Mouse (Mus musculus): Measurements from ENCODE around the gene Otop2.

Gene Otop2

DNA sequence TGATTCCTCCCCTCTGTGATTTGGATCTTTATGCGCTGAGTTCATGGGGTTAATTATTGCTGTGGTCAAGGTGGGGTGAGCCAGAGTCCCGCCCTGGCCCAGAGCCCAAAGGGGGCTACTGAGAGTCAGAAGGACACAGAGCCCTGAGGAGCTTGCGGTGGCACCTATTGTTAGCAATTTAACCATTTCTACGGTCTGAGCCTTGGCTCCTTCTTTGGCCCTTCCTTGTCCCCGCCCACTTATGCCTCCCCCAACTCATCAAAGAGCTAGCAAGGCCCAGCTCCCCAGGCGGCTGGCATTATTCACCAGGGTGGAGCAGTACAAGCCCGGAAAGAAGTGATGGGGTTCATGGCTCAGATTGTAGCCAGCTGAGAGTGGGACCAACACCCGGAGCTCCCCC, at the start of gene Otop2:
Otop2 (plus strand) TSS at position 301 of the 400 bp plus-strand sequence.
- no peak for DNase-seq (ENCODE audit: low spot score in 2 of 2)

GRCm38 (mm10) chr11:115257775-115258510, 49.0 kb upstream of the Otop2 start:
- no peak for DNase-seq (ENCODE audit: low spot score in 2 of 2)

DNA sequence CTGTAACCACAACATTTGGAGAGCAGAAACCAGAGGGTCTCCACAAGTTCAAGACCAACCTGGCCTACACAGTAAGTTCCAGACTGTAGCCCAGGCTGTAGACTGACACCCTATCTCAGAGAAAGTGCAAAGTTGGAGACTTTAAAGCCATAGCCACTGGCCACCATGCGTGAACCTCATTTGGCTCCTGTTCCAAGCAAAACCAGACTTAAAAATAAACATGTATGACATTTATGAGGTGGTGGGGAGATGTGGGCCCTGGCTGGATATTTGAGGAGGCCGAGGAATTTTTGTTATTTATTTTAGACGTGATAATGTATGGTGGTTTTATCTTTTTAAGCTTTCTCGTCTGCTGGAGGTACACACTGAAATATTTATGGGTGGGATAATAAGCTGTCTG, 47.8 kb upstream of the Otop2 start:
- no peak for DNase-seq (ENCODE audit: low spot score in 2 of 2)

DNA sequence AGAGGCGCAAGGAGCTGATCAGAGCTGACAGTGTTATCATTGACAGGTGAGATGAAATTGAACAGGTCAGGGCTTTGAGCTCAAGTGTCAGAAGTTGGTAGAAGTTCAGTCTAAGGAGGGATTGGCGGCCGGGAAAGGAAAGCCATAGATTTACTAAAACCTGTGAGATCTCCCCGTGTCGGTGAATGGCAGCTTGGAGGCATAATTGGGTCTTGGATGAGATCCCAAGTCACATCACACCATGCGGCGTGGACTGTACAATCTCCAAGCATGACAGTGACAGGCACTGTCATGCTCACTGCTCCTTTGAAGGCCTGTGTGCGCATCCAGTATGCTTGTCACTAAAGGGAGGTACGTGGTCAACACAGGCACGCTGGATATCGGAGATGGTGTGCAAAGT, 44.0 kb upstream of the Otop2 start:
- DNase-seq (ENCODE audit: low spot score in 2 of 2), result no peak

GRCm38 (mm10) chr11:115264136-115264861, 42.7 kb upstream of the Otop2 start:
- DNase-seq (ENCODE audit: low spot score in 2 of 2), result no peak

- no peak for DNase-seq (ENCODE audit: low spot score in 2 of 2)
Measured at GRCm38 (mm10) chr11:115264862-115265668, 41.9 kb upstream of the Otop2 start.

GRCm38 (mm10) chr11:115265771-115266399, 41.1 kb upstream of the Otop2 start:
- no peak for DNase-seq (ENCODE audit: low spot score in 2 of 2)

DNA sequence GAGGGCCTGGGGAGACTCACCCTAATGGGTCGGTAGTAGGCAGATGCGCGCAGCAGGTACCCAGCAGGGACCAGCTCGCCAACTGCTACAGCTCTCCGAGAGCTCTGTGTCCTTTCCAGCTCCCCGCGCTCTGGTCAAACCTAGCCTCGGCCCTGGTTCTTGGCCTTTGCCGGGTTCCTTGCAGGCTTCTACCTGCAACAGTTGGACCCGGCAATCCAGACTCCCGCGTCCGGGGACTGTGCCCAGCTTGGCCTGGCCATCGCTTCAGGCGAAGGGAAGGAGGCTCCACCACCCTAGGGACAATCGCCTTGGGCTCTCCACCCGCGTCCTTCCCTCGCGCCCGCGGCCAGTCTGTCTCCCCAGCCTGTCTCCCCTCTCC, 40.6 kb upstream of the Otop2 start:
- no peak for DNase-seq (ENCODE audit: low spot score in 2 of 2)

GRCm38 (mm10) chr11:115267061-115267883, 39.7 kb upstream of the Otop2 start, which contains the start of gene Grin2c:
Grin2c (minus strand) TSS chr11:115267243.
- no peak for DNase-seq (ENCODE audit: low spot score in 2 of 2)

DNA sequence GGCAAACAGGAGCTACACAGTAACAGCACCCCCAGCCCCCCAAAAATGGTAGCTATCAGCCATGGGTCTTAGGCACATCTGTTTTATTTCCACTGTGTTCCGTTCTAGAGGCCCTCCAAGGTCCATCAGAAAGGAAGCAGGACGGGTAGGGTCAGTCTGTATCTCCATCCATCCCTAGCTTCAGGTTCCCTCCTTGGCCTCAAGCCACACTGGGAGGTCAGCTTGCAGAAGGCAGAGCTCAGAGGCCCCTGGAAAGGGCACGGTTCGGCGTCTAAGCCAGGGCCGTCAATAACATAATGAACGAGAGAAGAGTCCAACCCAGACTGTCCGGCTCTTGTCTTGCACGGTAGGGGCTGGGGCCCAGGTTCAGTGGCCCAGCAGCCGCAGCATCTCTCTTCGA, 39.0 kb upstream of the Otop2 start:
- no peak for DNase-seq (ENCODE audit: low spot score in 2 of 2)

DNA sequence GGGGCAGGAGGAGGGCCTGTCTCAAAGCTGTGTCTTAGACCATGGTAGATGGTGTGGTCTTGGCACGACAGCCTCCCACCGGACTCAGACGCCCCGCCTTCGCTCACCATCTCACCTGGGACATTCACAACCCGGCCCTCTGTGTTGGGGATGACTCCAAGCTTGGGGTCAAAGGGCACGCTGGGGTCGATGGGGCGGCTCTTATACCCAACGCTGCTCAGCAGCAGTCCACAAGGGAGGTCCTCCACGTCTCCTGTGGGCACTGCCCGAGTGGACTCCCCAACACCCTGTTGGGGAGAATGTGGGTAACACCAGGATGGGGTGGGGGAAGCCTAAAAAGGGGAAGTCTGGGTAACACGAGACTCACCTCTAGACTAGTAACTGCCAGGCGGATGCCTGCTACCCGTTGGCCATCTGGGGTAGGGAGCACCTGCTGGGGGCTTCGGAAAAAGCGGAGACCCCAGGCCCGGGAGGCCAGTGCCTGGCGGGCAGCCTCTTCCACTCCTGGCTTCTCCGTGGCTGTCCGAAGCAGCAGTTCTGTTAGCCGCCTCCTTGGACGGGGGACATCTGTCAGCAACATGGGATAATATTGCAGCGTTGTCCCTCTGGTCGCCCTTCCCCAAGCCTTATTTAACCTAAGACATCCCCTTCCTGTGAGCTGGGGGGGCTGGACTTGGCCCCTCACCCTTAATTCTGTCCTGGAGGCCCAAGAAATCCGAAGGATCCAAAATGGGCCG, 37.5 kb upstream of the Otop2 start:
- no peak for DNase-seq (ENCODE audit: low spot score in 2 of 2)

DNA sequence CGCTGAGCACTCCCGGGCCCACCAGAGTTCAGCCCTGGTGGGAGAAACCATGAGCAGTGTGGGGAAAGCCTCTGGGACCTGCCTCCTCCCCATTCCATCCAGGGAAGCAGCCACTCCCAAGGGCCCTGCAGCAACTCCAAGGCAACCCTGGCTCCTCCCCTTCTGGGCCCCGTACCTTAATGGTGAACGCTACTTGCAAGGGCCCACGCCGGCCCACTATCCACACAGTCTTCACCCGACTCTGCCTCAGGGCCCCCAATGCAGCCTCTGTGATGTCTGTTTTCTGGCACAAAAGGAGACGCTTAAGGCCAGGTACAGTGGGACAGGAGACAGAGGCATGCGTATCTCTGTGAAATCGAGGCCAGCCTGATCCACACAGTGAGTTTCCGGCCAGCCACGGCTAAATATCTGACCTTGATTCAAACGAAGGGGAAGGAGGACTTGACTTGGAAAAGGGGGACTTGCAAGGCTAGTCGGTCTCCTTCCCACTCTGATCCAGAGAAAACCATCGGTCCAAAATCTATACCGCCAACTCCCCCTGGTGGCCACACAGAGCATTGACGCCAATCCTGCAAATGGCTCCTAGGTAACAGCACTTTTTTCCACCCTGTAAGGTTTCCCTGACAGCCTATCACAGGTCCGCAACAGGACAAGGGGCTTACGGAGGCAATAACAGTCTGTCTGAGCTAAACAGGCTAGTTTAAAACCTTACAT, 36.7 kb upstream of the Otop2 start:
- peak; percentile 62 to 70 for DNase-seq (ENCODE audit: low spot score in 2 of 2)

DNA sequence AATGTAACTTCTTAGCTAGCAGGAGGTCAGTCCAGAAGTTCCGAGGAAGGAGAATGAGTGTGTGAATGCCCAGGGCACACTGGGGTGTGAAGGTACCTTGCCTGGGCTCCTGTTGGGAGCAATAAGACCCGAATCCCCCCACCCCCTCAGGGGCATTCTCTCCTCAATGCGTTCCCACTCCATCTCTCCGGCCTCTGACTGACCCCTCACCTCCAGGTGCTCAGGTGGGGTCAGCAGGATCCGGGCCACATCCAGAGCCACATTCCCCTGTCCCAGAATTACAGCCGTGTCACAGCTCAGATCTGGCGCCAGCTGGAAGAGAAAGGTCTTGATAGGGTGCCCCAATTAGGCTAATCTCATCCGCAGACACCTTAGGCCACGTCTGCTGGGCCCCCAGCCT, 35.9 kb upstream of the Otop2 start:
- DNase-seq (ENCODE audit: low spot score in 2 of 2), result no peak

DNA sequence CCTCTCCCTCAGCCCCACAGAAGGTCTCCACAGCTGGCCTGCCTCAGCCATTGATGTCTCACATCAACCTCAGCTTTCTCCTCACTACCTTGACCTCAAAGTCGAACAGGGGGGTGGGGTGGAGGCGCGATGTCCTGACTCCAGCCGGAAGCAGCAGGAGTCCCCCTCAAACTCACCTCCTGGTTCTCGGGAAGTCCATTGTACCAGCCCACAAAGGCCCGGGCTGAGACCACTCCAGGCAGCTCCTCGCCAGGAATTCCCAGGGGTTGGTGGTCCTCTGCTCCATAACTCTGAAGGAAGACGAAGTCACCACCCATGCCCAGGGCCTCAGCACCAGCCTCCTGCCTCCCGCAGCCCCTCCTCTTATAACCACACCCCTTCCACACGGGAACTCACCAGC, 35.5 kb upstream of the Otop2 start:
- no peak for DNase-seq (ENCODE audit: low spot score in 2 of 2)

GRCm38 (mm10) chr11:115272894-115273498, 34.0 kb upstream of the Otop2 start:
- DNase-seq (ENCODE audit: low spot score in 2 of 2), result no peak

DNA sequence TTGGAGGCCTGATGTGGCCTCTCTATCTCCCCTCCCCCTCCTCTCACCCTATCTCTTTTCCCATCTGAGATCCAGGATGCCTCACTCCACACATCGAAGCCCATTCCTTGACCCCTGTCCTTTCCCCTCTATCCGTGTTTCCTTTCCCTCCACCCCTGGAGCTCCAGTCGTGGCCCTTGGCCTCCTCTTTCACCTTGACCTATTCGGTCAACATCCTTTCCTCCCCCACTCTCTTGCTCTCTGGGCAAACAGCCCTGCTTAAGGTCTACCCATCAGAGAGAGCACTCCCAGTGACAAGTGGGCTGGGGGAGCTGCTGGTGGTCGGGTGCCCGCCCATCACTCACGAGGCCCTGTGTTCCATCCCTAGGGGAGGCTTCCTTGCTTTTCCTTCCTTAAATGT, 33.2 kb upstream of the Otop2 start:
- DNase-seq (ENCODE audit: low spot score in 2 of 2), result no peak

- DNase-seq (ENCODE audit: low spot score in 2 of 2), result no peak
Measured at GRCm38 (mm10) chr11:115274178-115274577, 32.8 kb upstream of the Otop2 start.

GRCm38 (mm10) chr11:115274771-115275170, 32.2 kb upstream of the Otop2 start:
- DNase-seq (ENCODE audit: low spot score in 2 of 2), result no peak

DNA sequence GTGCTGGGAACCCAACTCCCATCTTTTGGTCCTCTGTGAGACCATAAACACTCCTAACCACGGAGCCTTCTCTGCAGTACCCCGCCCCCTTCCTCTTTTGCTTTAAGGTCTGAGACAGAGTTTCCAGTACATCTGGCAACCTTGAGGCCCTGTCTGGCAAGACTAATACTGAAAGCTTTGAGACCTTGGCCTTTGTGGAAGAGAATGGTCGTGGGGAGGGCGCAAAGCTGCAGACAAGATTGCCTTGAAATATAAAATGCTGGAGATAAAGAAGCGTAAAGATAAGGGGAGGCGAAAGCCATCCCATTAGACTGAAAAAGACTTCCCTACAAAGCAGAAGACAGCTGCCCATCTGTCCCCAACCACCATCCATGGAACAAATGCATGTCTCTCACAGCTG, 31.5 kb upstream of the Otop2 start:
- DNase-seq (ENCODE audit: low spot score in 2 of 2), result no peak

Data from right cerebral cortex, postnatal 36 days (tissue).